Mouse (Mus musculus) CH12.LX (cell line): ENCODE results near the gene Klhl8. TPM values are rescaled to one million over a fixed set of nuclear protein-coding genes. Genes with fewer than 3 reads are reported as not detected.
A peak's percentile ranks its signal among the peaks of the same experiment; 100 is the strongest.

Experiments used
- DNase-seq: peaks from one replicate; pipeline ENCODE4 v3.0.0-alpha.2; 2013; ENCODE audit errors: extremely low read depth
- H3K27ac ChIP-seq: 2 replicates; pipeline ENCODE4 v1.5.1; 2012; ENCODE audit warnings: low read depth, mild to moderate bottlenecking, control low read depth, moderate library complexity; ENCODE audit not compliant: insufficient read depth
- H3K27me3 ChIP-seq: replicated peaks from 2 replicates; pipeline ENCODE3; 2012; ENCODE audit warnings: inconsistent platforms
- H3K36me3 ChIP-seq, 2 experiments: replicated peaks in 1 of 2; 2 replicates each; pipeline versions ENCODE3 to v1.6.1; 2012; ENCODE audit warnings: inconsistent platforms in 1 of 2, low read length in 1 of 2, mild to moderate bottlenecking in 1 of 2, mixed read lengths in 1 of 2, moderate library complexity in 1 of 2; ENCODE audit not compliant: control insufficient read depth in 1 of 2, insufficient read depth in 1 of 2
- H3K4me1 ChIP-seq, 2 experiments: 2 replicates each; pipeline ENCODE4 v1.6.1; 2012; ENCODE audit warnings: inconsistent platforms in 1 of 2, moderate library complexity in 1 of 2; ENCODE audit not compliant: insufficient read depth in 2 of 2, control insufficient read depth in 1 of 2
- H3K4me2 ChIP-seq: 2 replicates; pipeline ENCODE4 v1.6.1; 2012; ENCODE audit warnings: low read depth, mild to moderate bottlenecking, control low read depth; ENCODE audit not compliant: poor library complexity, insufficient read depth, severe bottlenecking
- H3K4me3 ChIP-seq, 3 experiments: fragments of 150-350 bp in 1 of 3; sonication (generic) in 1 of 3; replicated peaks in 1 of 3; 2 replicates each; pipeline versions ENCODE3 to v1.5.1; 2011 to 2012; ENCODE audit warnings: low read depth in 2 of 3, low read length in 2 of 3, mild to moderate bottlenecking in 2 of 3, moderate library complexity in 2 of 3, control low read depth in 1 of 3, improper control_type of control experiment in 1 of 3, inconsistent platforms in 1 of 3, mixed read lengths in 1 of 3; ENCODE audit not compliant: poor library complexity in 1 of 3
- H3K79me2 ChIP-seq: replicated peaks from 2 replicates; pipeline ENCODE4 v1.6.1; 2012; ENCODE audit warnings: mild to moderate bottlenecking, moderate library complexity; ENCODE audit not compliant: control insufficient read depth, poor library complexity, insufficient read depth, severe bottlenecking; ENCODE audit errors: extremely low read depth
- H3K9ac ChIP-seq: 2 replicates; pipeline ENCODE4 v1.6.1; 2012; ENCODE audit warnings: low read depth, mild to moderate bottlenecking, control low read depth, moderate library complexity; ENCODE audit not compliant: insufficient read depth
- H3K9me3 ChIP-seq: replicated peaks from 2 replicates; pipeline ENCODE3; 2012; ENCODE audit warnings: low read length, inconsistent platforms, mixed read lengths
- CHD1 ChIP-seq: IDR thresholded peaks from 2 replicates; pipeline ENCODE4 v1.6.1; 2012; ENCODE audit warnings: low read depth, low read length, improper control_type of control experiment, inconsistent platforms
- CTCF ChIP-seq, 2 experiments: IDR thresholded peaks in 1 of 2; conservative IDR thresholded peaks in 1 of 2; 2 replicates each; pipeline ENCODE4 v1.5.1; 2011 to 2012; ENCODE audit warnings: low read depth in 2 of 2, low read length in 2 of 2, improper control_type of control experiment in 1 of 2, inconsistent platforms in 1 of 2, mild to moderate bottlenecking in 1 of 2, moderate library complexity in 1 of 2
- ELF1 ChIP-seq: IDR thresholded peaks from 2 replicates; pipeline ENCODE4 v1.6.1; 2014; ENCODE audit warnings: low read depth, mild to moderate bottlenecking, inconsistent platforms, low read length, improper control_type of control experiment
- EP300 ChIP-seq: IDR thresholded peaks from 2 replicates; pipeline ENCODE4 v1.6.1; 2011; ENCODE audit warnings: low read length, improper control_type of control experiment
- GABPA ChIP-seq: IDR thresholded peaks from 2 replicates; pipeline ENCODE4 v1.6.1; 2012; ENCODE audit warnings: low read depth, low read length, improper control_type of control experiment, inconsistent platforms; ENCODE audit not compliant: insufficient replicate concordance
- MAFK ChIP-seq: IDR thresholded peaks from 2 replicates; pipeline ENCODE4 v1.6.1; 2011; ENCODE audit warnings: low read length, improper control_type of control experiment; ENCODE audit not compliant: insufficient replicate concordance
- MAX ChIP-seq: IDR thresholded peaks from 2 replicates; pipeline ENCODE4 v1.6.1; 2011; ENCODE audit warnings: low read length, improper control_type of control experiment
- POLR2AphosphoS2 ChIP-seq: IDR thresholded peaks from 2 replicates; pipeline ENCODE4 v1.6.1; 2011; ENCODE audit warnings: low read depth, low read length, improper control_type of control experiment
- RAD21 ChIP-seq: IDR thresholded peaks from 2 replicates; pipeline ENCODE4 v1.6.1; 2011; ENCODE audit warnings: low read depth, mild to moderate bottlenecking, low read length, improper control_type of control experiment, moderate library complexity
- RCOR1 ChIP-seq: conservative IDR thresholded peaks from 2 replicates; pipeline ENCODE4 v1.6.1; 2012; ENCODE audit warnings: low read depth, mild to moderate bottlenecking, inconsistent platforms, low read length, improper control_type of control experiment
- SMC3 ChIP-seq: IDR thresholded peaks from 2 replicates; pipeline ENCODE4 v1.6.1; 2011; ENCODE audit warnings: low read depth, low read length, improper control_type of control experiment
- USF2 ChIP-seq: conservative IDR thresholded peaks from 2 replicates; pipeline ENCODE4 v1.6.1; 2011; ENCODE audit warnings: low read depth, low read length, improper control_type of control experiment
- ZMIZ1 ChIP-seq: IDR thresholded peaks from 2 replicates; pipeline ENCODE4 v1.6.1; 2012; ENCODE audit warnings: low read depth, mild to moderate bottlenecking, inconsistent platforms, low read length, improper control_type of control experiment
- ZNF384 ChIP-seq: IDR thresholded peaks from 2 replicates; pipeline ENCODE4 v1.6.1; 2012; ENCODE audit warnings: low read depth, low read length, improper control_type of control experiment, inconsistent platforms
- dilution Hi-C: fragments of 300-500 bp; cut with MboI; formaldehyde crosslinking; loops from 2 replicates; pipeline ENCODE4 v1.14.3; 2020; ENCODE audit warnings: low sequenced_read_pairs; ENCODE audit not compliant: extremely low pct_unique_long_range_greater_than_20kb, extremely low pct_ligation_motif_present
- in situ Hi-C: fragments of 300-500 bp; cut with MboI; formaldehyde crosslinking; loops from 3 replicates; pipeline ENCODE4 v1.14.3; 2019; ENCODE audit warnings: low sequenced_read_pairs, low pct_ligation_motif_present, low pct_unique_long_range_greater_than_20kb, mixed read lengths
- polyA plus RNA-seq: library from polyadenylated mRNA; unstranded; fragments of >175 nt; gene quantifications from 2 replicates; pipeline ENCODE4 v1.2.1, GENCODE M21; 2012; ENCODE audit warnings: low read depth; ENCODE audit not compliant: insufficient read length
- total RNA-seq, 2 experiments: library from RNA; depleted of rRNA; stranded (reverse); fragments of 300-350 nt in 1 of 2; fragments of >200 nt in 1 of 2; gene quantifications; 2 replicates each; pipeline ENCODE4 v1.2.3; 2012 to 2014

The Klhl8 gene
- total and polyA plus RNA-seq, 3 experiments = 3.4 to 15.6 (median 5.4) TPM

DNA sequence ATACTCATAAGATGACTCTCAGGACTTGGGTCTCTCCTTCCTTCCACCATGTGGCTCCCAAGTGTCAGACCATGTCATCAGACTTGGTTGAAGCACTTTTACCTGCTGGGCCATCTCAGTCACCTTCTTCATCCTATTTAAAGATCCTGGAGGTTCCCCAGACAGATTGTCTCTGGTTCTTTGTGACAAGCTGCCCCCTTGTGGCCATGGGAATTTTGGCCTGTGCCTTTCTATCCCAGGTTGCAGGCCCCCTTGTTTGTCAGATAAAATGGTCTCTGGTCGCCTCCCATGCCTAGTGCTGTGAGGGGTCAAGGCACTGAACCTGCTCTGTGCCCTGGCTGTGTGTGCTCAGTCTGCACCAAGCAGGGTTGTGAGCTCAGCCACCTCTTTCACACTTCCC is 67.1 kb downstream of the Klhl8 start:
- dilution Hi-C loops = no loop called here

DNA sequence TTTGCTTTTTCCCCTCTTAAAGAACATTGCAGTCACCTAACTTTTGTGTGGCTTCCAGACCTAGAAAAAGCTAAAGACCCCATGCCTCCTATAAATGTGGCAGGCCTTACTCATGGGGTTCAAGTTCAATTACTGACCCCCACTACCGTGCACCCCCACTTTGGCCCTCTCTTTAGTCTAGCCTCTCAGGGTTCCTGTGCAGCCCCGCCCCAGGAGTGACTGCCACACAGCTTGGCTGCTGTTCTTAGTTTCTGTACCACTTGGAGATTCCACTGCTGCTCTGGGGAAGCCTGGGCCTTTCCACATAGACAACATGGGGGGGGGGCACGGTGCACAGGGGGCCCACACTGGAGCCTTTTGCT is 71.8 kb downstream of the Klhl8 start:
- peaks cover 88 to 98% of the 10 kb centered on the region in 2 experiments for H3K36me3 ChIP-seq
- no peaks in the 10 kb centered on the region for H3K9me3 ChIP-seq
- no peak overlapping the region for H3K27ac ChIP-seq
- H3K79me2 ChIP-seq = peaks cover 42% of the 10 kb centered on the region
- H3K27me3 ChIP-seq = no peaks in the 10 kb centered on the region
- H3K4me2 ChIP-seq = no peak overlapping the region
- in situ Hi-C loops = no loop called here
- TF ChIP-seq ZMIZ1 = no peak
- TF ChIP-seq EP300 = no peak
- TF ChIP-seq, all 38 proteins: peak for 0
- H3K4me1 ChIP-seq = peaks cover 8 to 37% of the 10 kb centered on the region in 2 experiments; a peak in 3 of 4 replicates
- no peak for DNase-seq
- H3K4me3 ChIP-seq = no peak overlapping the region
- dilution Hi-C loops = no loop called here
- no peak overlapping the region for H3K9ac ChIP-seq

More for the DNA sequence above, 67.1 kb downstream of the Klhl8 start:
- Histone ChIP-seq H3K4me3 (no peak overlapping the region), H3K4me2 (no peak overlapping the region), H3K27me3 (no peaks in the 10 kb centered on the region), H3K27ac (no peak overlapping the region)
- peak; percentile 39 for DNase-seq
- TF ChIP-seq GABPA = no peak
- TF ChIP-seq RAD21 = peak; percentile 60
- TF ChIP-seq CHD1 = no peak
- TF ChIP-seq SMC3 = peak; percentile 67
- TF ChIP-seq MAX = no peak
- peak; percentile 22 to 67; a peak in 2 of 4 replicates for TF ChIP-seq CTCF (conservative IDR thresholded peaks at IDR 0.05 in 1 of 2, IDR thresholded peaks at IDR 0.05 in 1 of 2; ENCODE audit: low read depth in 2 of 2, low read length in 2 of 2)
- no peak for TF ChIP-seq ELF1
- TF ChIP-seq, all 38 proteins: peak for 3
- H3K79me2 ChIP-seq = peaks cover 10% of the 10 kb centered on the region
- no peak overlapping the region for H3K9ac ChIP-seq
- peaks cover 93 to 99% of the 10 kb centered on the region in 2 experiments for H3K36me3 ChIP-seq
- peaks cover 1 to 27% of the 10 kb centered on the region in 2 experiments; a peak in 3 of 4 replicates for H3K4me1 ChIP-seq
- in situ Hi-C loops = no loop called here
- H3K9me3 ChIP-seq = no peaks in the 10 kb centered on the region

DNA sequence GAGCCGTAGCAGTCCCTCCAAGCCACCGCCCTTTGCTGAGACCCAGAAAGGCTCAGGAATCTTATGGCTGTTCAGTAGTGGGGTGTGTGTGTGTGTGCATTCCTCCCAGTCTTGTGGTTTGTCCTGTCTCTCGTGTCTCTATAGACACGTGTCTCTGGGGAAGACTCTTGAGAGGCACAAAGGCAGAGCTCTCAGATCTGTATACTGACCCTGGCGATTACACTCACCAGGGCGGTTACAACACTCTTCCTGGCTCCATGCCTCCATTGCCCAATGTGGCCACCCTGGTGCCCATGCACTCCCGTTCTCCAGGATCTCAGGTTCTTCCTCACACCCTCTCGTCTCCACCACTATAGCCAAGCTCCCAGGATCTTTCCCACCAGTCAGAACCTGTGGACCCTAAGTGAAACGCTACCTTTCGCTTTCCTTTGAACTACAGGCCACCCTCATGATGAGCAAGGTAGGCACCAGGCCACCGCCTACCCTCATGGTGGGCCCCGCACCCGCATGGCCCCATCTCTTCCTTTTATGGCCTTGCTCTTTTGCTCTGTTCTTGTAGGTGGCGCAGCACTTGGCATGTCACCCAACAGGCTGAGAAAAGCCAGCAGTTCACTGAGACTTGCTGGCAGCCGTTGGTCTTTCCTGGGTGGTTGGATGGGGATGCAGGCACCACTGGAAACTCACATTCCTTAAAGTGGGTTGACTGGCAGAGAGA is 72.4 kb downstream of the Klhl8 start:
- no peak overlapping the region for H3K4me3 ChIP-seq
- no peak overlapping the region for H3K9ac ChIP-seq
- TF ChIP-seq RCOR1 (no peak), USF2 (no peak), SMC3 (no peak), POLR2AphosphoS2 (no peak), ZNF384 (no peak), MAFK (no peak), ELF1 (no peak)
- TF ChIP-seq, all 38 proteins: peak for 0
- Histone ChIP-seq H3K79me2 (peaks cover 42% of the 10 kb centered on the region), H3K4me2 (no peak overlapping the region), H3K27me3 (no peaks in the 10 kb centered on the region), H3K9me3 (no peaks in the 10 kb centered on the region), H3K27ac (no peak overlapping the region), H3K4me1 (peaks cover 8 to 37% of the 10 kb centered on the region in 2 experiments; a peak in 3 of 4 replicates), H3K36me3 (peaks cover 88 to 98% of the 10 kb centered on the region in 2 experiments)
- DNase-seq = no peak
- dilution Hi-C loops (no loop called here), in situ Hi-C loops (no loop called here)
